Mouse (Mus musculus) CD4-positive, CD25-positive, alpha-beta regulatory T cell, adult 4 months (primary cell): ENCODE results near the gene Hhex. TPM values are rescaled to one million over a fixed set of nuclear protein-coding genes. Genes with fewer than 3 reads are reported as not detected.
A peak's percentile ranks its signal among the peaks of the same experiment; 100 is the strongest.

Experiments
- ATAC-seq: one replicate; pipeline ENCODE4 v1.8.0; 2017
- polyA plus RNA-seq, 2 experiments: library from polyadenylated mRNA; unstranded; fragments of 100-300 nt; shearing (Covaris generic); gene quantifications; one replicate each; pipeline ENCODE4 v1.2.1; 2017

Hhex gene
- under 1 TPM; 0.16 to 0.39 TPM for polyA plus RNA-seq

DNA sequence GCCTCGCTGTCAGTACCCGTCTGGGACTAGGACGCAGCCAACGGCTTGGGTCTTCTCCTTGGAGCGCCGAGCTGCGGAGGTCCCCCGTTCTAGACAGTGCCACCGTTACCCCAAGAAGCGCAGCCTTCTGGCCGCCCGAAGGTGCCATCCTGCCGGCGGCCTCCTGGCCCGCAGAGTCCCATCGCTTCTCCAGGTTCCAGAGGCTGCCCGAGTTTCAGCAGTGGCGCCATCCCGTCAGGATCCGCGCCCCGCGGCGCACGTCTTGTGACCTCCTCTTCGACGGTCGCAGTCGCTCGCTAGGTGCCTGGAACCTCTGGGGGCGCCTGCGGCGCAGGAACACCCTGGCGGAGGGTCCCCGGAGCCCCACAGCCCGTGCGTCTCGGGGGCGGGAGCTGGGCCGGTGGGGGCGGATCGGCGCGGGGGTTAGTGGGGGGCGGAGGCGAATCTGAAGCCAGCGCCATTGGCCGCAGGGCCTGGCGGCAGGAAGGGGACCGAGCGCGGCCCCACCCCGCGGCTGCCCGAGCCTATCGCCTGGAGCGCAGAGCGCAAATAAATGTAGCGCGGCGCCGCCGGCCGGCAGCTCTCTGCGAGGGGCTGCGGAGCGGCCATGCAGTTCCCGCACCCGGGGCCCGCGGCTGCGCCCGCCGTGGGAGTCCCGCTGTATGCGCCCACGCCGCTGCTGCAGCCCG is at the start of gene Hhex:
Gene Hhex, plus strand, starts transcription at position 548 of the 689 bp plus-strand sequence.
- peak; percentile 35 for ATAC-seq

DNA sequence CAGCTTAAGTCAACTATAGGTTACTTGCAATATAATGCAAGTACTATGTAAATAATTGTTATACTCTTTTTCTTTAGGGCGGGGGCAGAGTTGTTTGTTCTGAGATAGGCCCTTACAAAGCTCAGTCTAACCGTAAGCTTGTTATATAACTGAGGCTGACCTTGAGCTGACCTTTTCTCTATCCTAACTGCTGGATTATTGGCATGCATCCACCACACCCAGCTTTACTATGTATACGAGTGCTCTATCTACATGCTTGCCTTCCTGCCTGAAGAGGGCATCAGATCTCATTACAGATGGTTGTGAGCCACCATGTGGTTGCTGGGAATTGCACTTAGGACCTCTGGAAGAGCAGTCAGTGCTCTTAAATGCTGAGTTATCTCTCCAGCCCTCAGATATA is 48.5 kb upstream of the Hhex start:
- ATAC-seq: no peak

DNA sequence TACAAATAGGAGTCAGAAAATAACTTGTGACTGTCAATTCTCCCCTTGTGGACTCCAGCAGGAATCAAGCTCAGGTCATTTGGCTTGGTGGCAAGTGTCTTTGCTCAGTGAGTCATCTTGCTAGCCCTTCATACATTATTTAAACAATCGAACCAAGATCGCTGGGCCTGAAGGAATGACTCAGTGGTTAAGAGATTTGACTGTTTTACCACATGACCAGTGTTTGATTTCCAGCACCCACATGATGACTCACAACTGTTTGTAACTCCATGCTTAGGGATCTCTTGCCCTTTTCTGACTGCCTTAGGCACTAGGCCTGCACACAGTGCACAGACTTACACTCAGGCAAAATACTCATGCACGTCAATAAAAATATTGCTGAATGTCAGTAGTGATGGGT is 42.7 kb upstream of the Hhex start:
- ATAC-seq: no peak

DNA sequence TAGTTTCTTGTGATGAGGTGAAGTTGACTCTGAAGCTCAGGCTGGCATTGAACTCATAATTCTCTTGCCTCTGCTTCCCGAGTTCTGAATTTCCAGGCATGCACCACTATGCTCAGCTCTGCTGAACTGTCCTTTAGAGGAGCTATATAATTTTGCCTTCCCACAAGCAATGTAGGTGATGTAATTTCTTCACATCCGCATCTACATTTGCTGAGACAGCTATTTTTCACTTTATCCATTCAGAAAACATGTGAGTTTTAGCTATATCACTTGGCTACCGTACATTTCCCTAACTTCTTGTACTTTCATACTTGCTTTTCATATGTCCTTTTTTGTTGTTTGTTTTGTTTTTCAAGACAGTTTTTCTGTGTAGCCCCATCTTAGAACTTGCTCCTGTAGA is 38.3 kb upstream of the Hhex start:
- no peak for ATAC-seq

DNA sequence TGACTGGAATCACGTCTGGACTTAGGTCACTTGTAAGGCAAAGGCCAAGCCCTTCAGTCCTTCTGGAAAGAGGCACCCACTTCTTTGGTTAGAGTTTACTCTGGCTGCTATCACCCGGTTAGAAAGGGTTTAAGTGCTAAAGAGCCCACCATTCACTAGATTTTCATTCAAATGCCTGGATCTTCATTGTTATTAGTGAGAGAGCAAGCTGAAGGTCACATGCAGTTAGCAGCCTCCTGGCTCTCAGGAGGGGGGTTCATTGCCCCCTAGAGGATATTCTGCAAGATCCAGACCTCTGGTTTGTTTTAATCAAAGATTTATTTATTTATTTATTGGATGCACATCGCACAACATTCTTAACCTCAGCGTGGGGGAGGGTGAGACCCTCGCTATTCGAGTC is 33.7 kb upstream of the Hhex start:
- ATAC-seq: no peak

DNA sequence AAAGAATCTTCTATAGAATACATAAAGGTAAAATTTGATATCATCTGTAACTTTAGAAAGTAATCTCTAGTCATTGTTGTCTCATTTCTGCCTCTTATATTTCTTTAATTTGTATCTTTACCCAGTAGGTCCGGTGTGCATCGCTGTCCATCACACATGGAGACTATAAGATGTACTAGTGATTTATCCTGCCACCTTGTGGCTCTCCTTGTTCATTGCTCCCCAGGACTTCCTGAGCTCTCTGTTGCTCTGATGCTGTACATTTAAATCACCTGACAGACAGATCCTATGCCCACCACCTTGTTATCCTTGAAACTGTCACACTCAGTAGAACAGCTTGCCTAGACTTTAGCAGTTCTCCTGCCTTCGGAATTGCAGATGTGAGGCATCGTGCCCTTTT is 16.3 kb upstream of the Hhex start:
- ATAC-seq: peak; percentile 74

DNA sequence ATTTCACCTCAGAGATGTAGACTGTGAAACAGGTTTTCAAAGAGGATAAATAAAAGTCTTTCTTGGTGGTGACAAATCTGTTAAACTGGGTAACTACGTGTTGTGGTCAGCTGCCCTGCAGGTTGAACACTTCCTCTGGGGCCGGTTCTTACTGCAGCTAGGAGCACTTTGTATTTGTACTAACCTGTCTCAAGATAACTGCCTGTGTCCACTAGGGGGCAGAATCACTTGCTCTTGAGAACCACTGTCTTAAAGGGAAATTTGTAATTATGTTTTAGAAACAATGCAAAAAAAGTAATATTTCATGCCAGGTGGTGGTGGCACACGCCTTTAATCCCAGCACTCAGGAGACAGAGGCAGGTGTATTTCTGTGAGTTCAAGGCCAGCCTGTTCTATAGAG is 15.0 kb upstream of the Hhex start:
- ATAC-seq: peak; percentile 81

DNA sequence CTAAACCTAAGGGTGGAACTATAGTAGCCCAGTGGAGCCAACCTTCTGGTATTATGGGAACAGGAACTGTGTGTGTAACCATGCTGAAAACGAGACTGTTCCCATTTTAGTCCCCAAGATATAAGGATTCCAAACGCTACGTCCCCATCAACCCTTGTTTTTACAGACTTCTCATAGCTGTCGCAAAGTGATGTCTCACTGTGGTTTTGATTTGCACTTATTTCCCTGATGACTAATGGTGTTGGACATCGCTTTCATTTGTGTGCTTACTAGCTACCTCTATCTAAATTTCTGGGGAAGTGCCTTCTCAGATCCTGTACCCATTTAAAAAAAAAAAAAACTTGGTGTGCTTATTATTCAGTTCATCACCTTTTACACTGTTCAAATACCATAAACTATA is 6.0 kb upstream of the Hhex start:
- ATAC-seq: no peak

DNA sequence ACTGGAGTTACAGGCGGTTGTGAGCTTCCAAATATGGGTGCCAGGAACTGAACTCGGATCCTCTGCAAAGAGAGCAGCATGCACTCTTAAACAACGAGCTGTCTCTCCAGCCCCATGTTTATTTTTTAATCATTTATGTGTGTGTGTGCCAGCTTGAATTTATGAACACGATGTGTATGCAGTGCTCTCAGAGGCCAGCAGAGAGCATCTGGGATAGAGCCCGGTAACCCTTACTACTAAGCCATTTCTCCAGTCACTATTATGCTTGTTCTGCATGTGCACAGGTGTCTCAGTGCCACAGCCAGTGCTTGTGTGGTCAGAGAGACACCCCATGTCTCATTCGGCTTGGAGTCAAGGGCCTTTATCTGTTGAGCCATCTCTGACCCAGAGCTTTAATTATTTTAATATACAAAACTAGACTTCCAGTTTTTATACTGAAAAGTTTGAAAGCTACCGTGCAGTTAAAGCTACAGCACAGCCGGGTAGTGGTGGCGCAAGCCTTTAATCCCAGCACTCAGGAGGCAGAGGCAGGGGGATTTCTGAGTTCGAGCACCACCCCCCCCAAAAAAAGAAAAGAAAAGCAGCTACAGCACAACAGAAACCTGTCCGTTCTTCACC is 3.4 kb upstream of the Hhex start:
- ATAC-seq: no peak

DNA sequence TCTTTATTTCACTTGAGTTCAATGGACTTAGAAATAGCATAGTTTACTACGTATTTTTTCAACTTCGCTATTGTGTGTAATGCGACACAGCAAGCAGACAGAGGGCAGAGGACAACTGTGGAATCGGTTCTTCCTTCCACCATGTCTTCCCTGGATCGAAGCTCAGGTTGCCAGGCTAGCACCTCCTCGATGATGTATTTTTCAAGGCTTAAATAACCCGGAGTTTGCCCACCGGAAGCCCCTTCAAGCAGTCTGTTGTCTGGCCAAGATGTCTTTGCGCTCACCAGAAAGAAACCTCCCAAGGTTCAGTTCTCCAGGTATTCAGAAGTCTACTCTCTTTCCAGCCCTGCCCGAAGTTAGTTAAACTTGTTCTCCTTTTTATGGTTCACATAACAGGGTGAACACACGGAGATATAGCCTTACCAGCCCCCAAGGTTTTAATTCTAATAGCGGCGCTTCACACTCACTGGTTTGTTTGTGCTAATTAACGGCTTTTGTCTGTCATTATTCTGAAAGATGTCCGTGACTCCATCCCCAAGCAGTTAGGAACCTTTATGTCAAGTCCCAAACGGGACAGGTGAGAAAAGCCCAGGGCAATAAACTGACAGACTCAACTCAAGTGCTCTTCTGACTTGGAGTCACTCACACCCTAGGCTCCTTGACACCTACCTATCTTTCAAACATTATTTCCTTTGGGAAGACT is 1.6 kb upstream of the Hhex start:
- ATAC-seq: no peak

DNA sequence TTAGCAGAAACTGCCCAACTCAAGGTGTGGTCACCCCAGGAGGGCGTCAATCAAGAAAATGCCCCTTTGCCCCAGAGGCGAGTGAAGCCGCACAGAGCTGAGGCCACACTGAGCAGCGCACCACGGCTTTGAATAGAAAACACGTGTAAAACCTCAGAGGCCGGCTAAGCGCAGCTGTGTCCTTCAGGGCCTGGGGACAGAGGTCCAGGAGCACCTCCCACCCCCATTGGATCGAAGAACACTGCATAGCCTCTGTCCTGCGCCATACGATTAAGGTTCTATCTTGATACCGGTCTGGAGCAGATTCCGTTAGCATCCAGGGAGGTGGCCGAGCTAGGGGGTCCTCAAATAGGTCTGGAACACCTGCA is 731 bp upstream of the Hhex start:
- ATAC-seq: no peak

DNA sequence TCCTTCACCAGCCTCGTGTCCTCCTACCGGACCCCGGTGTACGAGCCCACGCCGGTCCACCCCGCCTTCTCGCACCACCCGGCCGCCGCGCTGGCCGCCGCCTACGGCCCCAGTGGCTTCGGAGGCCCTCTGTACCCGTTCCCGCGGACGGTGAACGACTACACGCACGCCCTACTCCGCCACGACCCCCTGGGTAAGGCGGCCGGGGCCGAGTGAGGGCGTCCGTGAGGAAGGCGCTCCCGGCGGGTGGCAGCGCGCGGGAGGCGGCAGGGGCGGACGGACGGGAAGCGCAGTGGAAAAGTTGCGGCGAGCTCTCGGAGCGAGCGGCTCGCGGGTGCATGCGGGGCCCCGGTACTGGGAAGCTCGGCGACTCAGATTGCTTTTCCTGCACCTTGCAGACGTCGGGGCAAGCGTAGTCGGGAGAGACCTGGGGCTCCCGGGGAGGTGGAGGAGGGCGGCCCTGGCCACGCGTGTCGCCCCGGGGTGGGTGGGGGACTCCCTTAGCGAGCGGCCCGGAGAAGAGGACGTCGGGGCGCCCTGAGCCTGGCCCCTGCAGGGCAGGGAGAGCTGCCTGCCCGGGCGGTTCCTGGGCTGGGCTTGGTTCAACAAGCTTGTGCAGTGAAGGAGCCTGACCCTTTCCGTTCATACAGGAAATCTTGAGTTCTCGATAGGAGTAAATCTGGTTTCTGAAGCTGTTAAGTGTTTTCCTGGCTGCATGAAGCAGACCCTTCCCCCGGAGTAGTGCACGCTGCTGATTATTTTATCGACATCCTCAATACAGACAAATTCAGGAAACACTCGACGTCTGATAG is 637 bp downstream of the Hhex start:
- peak; percentile 34 for ATAC-seq

DNA sequence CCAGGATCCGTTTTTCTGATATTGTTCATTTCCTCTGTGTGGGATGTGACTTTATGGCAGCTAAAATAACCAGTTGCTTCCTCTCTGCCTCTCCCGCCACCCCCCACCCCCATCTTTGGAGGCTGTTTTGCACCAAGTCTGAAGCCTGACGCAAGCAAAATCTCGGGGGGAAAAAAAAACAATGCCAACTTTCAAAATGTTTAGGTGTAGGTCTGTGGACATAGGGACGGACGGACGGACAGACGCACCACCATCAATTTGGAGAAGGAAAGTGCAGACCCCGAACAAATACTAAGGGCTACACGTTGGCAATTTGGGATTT is 1.2 kb downstream of the Hhex start:
- peak; percentile 15 for ATAC-seq

DNA sequence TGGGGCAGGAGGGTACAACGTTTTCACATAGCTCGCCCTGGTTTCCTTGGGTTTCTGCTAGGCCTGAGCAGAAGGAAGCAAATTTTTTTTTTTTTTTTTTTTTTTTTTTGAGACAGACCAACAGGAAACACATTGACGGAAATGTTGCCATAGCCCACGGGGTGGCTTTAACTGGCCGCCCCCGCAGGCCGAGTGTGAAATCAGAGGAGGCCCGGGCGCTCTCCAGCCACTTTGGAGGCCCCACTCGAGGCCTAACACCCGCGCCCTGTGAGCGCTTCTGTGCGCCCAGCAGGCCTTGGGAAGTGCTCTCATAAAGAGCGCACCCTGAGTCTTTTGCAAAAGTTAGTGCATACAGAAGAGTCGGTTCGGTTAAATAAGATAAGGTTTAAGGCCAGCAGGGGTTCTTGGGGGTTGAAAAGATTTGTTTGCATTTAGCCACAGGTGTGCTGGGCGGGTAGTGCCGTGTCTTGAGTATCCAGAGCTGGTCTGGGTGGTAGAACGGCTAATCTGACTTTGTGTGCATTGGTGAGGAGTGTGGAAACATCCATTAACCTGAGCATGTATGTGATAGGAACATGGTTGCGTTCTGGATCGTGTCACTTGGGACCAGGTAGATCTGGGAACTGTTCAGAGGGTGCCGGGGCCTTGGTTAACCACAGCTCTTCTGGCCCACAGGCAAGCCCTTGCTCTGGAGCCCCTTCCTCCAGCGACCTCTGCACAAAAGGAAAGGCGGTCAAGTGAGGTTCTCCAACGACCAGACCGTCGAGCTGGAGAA is 2.1 kb downstream of the Hhex start:
- ATAC-seq: no peak

DNA sequence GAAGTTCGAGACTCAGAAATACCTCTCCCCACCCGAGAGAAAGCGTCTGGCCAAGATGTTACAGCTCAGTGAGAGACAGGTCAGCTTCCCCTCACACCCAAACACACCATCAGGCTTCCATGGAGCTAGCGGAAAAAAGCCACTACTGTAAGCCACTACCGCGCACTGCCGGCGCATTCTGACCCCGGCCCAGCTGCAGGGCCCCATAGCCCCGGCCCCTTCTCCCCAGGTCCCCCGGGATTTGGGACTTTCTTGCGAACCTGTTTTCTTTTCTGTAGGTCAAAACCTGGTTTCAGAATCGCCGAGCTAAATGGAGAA is 2.6 kb downstream of the Hhex start:
- ATAC-seq: no peak

DNA sequence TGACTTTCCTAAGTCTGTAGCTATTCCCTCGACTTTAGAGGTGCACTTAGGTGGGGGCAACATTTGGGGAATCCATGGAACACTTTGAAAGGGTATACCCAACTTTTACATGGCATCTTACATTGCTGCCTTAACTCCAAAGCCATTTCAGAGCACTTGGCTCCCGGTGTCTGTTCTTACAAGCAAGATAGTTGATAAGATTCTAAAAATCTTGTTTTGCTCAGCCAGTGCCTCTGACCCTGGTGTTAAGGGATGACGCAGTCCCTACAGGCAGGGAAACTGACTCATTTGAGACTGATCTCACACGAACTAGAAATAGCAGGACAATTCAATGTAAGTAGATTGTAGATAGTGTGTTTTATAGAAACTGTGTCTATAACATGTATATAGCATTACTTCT is 5.6 kb downstream of the Hhex start:
- ATAC-seq: no peak

DNA sequence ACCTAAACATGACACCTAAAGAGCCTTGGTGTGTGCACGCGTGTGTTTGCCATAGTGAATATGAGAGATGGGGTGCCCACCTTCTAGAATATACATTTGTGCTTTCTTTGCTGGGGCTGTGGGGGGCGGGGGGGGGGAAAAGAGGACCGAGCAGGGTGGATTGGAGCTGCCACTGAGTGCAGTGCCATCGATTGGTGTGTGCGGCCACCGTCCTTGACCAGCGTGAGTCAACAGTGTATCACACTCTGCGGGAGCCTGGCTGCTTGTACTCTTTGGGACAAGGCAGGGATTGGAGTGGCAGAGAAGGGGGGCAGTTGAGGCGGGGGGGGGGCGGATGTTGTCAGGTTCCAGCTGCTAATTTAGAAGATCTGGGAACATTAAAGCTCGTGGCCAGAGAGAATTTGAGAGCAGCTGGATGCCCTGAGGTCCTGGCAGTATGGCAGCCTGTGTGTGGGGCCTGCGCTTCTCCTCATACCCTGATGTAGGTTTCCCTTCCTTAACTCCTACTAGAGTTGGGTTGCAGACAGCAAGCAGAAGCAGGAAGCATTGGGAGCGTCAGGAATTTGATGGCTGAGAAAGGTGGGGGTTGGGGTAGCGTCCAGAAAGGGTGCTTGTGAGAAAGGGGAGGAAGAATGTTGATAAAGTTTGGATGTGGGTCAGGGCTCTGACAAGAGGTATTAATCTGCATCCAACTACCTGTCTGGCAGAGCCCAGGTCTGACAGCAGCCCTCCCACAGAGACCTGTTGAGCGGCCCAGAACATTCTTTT is 6.3 kb downstream of the Hhex start:
- ATAC-seq: no peak

DNA sequence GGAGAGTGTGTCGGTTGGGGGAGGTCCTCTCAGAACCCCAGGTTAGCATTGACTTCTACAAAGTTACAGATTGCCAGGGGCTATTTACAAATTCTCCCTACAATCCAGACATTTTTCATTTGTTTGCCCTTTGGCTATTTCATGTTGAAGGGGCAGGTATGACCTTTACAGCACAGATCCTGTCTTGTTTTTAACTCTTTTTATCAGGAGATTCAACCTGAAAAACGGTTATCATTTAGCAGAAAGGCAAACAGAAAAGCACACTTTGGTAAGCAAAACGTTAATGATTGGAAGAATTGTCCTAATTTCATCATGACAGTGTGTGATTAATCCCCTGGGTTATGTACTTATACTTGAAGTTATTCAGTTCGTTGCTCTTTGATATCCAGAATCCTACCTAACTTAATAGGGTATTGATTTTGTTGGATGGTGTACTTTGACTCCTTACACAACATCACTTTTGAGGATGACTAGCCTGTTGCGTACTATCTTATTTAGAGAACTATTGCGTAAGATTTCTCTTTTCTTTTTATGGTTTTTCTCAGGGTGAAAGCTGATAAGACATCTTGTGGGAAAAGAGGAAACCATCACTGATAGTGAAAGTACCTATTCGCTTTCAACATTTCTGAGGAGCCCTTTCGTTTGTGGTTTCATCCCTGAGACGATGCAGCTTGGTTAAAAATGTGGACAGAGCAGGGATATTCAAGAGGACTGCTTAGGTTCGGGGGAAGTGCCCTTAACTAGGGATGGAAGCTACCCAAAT is 8.1 kb downstream of the Hhex start:
- no peak for ATAC-seq

DNA sequence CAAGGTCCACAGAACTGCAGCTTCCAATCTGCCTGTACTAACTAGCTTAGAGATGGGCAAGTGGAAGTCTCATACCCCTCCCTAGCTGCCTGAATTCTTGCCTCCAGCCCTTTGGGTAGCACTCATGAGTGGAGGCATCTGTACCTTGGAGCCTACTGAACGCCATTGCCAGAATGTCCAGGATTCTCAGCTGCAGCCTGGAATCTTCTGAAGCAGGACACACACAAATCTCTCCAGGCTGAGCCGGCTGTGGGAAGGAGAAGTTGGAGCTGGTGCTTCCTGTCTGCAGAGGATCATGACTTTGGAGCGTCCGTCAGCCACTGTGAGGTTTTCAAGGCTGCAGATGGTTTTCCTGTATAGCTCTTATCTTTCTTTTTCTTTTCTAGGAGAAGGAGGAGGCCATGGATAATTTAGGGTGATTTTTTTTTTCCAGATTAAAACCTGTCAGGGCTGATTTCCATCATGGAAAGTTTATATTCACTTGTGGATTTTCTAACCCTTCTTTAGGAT is 9.1 kb downstream of the Hhex start:
- ATAC-seq: no peak

DNA sequence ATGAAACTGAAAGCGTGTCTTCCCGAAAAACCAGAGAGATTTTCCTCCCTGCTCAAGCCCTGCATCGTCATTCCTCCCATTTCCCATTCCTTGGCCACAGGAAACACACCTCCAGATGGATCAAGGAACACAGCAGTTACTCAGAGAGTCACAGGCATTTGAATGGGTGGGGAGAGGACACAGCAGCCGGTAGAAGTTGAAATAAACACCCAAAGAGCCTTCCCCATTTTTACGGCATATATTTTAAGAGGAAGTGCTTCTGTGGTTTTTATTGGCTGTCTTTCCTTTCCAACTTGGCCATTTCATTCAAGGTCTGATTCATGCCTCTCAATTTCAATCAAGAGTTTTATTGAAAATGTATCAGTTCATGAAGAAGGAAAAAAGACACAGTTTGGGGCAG is 13.6 kb downstream of the Hhex start:
- ATAC-seq: no peak

DNA sequence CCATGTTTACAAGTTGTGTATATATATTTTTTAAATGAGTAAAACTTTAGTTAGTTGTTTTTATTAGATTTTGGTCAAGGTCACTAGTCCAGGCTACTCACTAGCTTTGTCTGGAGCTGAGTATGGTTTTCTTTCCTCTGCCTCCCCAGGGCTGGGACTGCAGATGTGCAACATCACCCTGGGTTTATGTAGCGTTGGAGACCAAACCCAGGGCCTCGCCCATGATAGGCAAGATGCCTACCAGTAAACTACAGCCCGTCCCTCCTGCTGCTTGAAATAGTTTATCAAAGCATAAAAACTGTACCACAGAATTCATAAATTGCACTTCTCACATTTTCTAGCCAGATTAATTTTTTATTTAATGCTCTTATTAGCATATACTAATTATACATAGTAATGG is 14.6 kb downstream of the Hhex start:
- no peak for ATAC-seq
